Mouse (Mus musculus): ENCODE data around the gene Eva1c.
A peak's percentile ranks its signal among the peaks of the same experiment; 100 is the strongest.

Gene Eva1c

DNA sequence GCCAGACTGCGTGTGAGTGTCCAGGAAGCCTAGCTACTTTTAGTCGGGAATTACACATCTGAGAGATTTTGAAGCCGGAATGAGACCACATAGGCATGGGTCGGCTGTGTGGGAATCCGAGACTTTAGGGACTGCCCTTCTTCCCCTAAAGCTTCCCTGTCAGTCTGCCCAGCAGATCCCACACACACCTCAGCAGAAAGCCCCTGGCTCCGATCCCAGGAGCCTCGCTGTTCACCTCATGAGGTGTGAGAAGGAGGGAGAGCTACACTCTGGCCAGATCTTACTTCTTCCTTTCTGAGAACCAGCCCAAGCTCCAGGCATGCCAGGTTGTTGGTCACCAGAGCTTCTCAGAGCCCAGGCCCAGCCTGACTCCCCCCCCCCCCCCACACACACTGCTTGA is 38.2 kb downstream of the Eva1c start:
- no peak for DNase-seq (ENCODE audit: low read depth, low spot score)

GRCm38 (mm10) chr16:90865652-90866051 is 39.1 kb downstream of the Eva1c start:
- DNase-seq (ENCODE audit: low read depth, low spot score) = no peak

DNA sequence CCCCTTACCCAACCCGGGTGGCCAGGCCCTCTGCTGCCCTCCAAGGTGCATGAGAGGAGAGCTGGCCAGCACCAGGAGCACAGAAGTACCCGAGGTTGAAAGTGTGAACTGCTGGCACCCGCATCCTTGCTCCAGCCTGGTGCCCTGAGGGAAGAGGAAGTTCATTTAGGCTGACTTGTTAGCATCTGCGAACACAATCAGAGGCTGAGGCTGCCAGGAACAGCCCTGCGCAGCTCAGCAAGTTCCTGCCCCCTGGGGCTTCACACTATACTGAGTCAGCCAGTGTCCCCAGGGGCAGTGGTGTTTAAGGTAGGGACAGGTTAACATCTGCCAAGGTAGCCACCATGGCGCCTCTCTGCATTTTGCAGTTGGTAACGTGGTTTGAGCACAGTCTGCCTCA is 41.6 kb downstream of the Eva1c start:
- DNase-seq (ENCODE audit: low read depth, low spot score) = peak; percentile 62

DNA sequence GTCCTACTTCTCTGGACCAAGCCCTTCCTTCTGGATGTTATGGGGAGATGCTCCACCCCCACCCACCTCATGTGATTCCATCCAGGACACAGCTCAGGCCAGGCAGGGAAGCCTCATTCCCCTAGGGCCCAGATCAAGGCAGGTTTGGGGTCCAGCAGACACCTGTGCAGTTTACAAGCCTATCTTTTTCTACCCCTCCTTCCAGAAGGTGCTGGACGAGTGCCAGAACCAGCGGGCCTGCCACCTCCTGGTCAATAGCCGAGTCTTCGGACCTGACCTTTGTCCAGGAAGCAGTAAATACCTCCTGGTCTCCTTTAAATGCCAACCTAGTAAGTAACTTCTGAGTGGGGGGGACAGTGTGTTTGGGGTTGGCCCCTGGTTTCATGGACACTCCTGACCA is 42.8 kb downstream of the Eva1c start:
- no peak for DNase-seq (ENCODE audit: low read depth, low spot score)

GRCm38 (mm10) chr16:90872936-90873335 is 46.4 kb downstream of the Eva1c start:
- no peak for DNase-seq (ENCODE audit: low read depth, low spot score)

DNA sequence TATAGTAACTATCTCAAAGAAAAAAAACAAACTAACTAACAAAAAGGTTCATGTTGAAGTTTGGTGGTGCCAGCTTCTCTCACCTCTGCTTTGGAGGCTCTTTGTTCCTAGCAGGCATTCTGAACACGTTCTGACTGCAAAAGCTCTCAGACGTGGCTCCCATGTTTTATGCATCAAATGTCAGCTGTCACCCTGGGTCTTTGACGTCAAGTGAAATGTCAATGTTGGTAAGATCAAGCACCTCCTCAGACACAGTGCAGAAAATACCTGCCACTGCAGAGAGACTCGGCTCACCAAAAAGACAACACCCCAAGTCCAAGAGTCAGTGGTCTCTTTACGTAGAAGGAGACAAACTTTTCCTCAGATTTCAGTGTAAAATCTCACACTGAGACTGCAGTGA is 48.0 kb downstream of the Eva1c start:
- no peak for DNase-seq (ENCODE audit: low read depth, low spot score)

- peak; percentile 88 for DNase-seq (ENCODE audit: low read depth, low spot score)
Observed at GRCm38 (mm10) chr16:90878135-90878860, 51.8 kb downstream of the Eva1c start.

DNA sequence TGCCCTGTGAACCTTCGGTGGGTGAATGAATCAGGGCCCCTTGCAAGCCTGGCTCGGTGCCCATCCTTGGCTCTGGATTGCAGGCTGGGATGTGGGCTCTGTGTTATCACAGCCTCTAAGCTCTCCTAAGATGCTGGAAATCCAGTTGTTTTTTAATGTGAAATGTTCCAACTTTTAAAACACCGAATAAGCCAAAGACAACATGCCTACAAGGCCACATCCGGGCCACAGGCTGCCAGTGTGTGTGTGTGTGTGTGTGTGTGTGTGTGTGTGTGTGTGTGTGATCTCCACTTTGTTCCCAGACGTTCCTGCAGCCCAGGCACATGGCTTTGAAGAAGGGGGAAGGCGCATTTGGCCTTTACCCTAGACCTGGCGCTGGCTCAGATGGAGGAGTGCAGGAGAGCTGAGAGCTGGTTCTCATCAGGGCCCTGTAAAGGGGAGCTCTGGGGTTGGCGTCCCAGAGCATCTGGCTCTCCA is 56.0 kb downstream of the Eva1c start:
- DNase-seq (ENCODE audit: low read depth, low spot score) = no peak

DNA sequence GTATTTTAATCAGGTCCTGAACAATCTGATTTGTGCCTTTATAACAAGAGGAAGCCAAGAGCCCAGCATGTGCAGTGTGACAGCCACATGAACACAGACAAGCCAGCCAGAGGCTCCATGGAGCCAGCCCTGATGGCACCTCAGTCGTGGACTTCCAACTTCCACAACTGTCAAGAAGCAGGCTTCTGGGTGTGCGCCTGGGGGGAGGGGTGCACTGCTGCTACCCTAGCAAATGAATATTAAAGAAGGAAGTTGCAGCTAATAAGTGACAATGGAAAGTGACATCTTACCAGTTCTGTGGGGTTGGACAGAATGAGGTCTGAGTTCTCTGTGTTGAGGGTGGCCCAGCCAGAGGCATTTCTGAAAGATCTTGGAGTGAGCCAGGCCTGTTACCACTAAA is 58.8 kb downstream of the Eva1c start:
- no peak for DNase-seq (ENCODE audit: low read depth, low spot score)

DNA sequence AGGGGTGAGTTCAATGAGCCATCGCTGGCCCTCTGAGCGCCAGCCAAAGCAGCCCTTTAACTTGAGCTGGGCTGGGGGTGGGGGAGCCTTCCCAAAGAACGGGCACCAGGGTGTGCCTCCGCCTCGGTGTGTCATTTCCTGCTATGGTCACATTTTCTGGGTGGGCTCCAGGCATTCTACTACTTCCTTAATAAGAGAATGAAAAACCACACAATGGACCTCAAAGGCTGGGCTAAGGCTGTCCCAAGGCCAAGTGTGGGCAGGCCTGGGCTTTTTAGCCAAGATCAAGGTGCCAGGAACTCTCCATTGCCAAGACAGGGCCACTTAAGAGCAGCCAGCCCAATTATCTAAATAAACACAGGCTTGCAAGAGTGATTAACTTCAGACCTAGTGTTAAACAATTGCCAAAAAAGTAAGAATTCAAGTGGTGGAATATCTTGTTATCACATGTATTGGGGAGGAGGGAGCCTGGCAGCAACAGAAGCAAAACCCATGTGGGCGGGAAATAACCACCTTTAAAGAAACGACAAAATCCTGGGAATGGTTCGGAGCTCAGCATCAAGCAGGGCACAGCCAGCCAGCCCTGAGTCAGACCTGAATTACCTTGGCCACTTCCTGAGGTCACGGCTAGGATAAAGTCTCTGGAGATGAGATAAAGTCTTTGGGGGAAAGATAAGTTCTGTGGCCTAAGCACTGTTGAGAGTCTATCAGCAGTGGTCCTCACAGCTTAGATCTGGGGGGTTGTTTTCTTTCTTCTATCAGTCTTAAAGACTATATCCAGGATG is 59.5 kb downstream of the Eva1c start:
- DNase-seq (ENCODE audit: low read depth, low spot score) = no peak

DNA sequence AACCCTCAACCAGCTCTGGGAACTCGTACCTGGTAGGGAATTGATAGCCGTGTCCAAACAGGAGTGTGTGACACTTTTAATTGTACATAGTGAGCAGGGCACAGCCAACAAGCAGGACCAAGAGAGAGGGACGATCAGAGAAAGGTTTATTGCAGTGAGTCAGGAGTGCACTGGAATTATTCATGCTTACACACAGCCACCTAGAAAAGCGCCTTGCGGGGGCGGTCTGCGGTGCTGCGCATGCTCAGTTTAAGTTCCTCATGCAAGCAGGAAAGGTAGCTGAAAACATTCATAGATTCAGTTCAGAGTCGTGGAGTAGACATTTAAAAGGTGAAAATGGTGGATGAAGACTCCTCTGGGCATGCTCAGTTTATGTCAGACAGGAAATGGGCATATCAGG is 64.2 kb downstream of the Eva1c start:
- peak; percentile 33 for DNase-seq (ENCODE audit: low read depth, low spot score)

DNA sequence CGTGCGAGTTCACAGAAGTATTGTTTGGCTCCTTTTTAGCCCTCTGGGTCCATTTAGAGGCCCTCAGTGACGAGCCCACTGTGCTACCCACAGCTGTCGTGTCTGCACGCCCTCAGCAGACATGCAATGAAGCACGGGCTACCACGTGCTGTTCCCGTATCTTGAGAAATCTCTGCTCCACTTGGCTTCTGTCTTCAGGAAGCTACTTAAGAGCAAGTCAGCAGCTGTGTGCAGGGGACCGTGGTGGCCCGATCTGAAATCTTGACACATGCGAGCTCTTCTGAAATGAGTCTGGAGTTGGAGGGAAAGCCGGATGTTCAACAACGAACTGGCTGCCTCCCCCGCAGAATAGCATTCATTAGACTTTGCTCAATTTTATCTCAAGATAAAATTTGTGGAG is 65.1 kb downstream of the Eva1c start:
- no peak for DNase-seq (ENCODE audit: low read depth, low spot score)

DNA sequence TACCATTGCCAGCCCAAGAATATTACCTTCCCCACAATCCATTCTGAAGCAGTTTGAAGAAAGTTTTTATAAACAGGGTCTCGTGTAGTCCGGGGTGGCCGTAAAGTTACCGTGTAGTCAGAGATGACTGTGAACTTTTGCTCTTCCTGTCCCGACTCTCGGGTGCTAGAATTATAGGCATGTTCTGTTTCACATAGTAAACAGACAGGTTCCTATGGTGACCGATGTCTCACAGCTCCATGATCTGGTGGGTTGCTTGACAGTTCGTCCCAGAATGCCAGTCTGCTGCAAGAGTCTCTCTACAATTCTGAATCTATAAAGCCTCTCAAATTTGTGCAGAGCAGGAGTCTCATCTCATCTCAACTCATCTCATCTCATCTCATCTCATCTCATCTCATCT is 65.6 kb downstream of the Eva1c start:
- no peak for DNase-seq (ENCODE audit: low read depth, low spot score)

- no peak for DNase-seq (ENCODE audit: low read depth, low spot score)
Observed at GRCm38 (mm10) chr16:90893019-90893418, 66.5 kb downstream of the Eva1c start.

DNA sequence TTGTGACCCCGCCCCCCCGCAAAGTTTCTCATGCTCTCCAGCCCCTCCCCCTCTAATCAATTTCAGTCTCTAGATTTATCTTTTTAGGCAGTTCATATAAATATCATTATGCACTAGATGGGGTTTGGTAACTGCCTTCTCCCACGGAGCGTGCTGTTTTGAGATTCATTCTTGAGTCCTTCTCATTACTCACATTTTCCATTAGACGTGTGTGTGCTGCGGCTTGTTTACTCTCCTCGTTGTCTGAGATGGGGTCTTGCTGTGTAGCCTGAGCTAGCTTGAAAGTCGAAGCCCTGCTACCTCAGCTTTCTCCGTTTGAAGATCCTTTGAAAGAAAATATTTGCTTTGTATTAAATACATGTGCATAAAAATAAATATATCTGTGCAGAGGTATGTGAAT is 67.3 kb downstream of the Eva1c start:
- no peak for DNase-seq (ENCODE audit: low read depth, low spot score)

DNA sequence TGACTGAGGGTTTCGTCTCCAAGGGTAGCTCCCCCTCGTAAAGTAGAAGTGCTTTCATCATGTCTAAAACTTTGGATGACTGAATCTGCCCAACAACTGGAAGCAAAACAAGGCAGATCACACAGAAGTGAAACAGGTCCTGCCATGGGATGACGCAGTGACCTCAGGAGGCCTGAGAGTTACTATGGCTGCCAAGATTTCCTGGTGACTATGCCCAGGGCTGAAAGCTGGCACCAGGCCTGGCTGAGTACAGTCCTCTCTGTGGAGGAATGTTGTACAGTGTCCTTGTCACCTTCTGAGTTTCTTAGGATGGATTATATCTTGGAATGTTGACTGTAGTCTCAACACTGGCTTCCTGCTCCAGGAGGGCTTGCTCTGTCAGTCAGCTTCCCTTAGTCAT is 71.1 kb downstream of the Eva1c start:
- DNase-seq (ENCODE audit: low read depth, low spot score) = no peak

DNA sequence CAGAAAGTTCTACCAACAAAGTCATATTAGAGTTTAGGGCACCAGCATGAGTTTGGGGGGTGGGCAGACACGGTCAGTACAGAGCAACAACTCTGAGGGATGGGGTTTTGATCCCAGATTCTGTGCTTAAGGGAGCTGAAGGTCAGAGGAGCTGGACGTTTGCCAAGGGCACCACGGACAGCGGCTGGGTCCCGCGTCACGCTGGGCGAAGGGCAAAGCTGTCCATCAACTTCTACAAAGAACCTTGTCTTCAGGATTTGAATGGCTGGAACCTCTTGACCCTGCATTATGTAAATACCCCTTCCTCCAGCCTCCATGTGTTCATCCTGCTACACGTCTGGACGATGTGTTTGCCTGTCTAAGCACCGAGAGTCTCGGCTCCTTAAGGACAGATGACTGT is 73.0 kb downstream of the Eva1c start:
- DNase-seq (ENCODE audit: low read depth, low spot score) = no peak

DNA sequence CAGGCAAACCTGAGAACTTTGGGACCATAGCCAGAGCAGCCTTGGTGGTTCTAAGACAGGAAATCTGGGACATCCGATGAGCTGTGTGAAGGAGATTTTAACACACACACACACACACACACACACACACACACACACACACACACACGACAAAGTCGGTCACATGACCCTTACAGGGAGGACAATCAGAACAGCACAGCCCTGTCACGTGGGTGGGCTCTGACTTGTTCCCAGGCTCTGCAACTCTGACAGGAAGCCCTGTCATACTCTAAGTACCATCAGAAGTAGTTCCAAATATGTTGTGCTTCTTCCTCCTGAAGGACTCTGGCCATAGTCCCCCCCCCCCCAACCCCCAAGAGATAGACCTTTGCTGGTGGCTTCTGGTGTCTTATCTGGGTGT is 74.8 kb downstream of the Eva1c start:
- no peak for DNase-seq (ENCODE audit: low read depth, low spot score)

- peak; percentile 90 for DNase-seq (ENCODE audit: low read depth, low spot score)
Observed at GRCm38 (mm10) chr16:90903300-90903699, 76.8 kb downstream of the Eva1c start.

DNA sequence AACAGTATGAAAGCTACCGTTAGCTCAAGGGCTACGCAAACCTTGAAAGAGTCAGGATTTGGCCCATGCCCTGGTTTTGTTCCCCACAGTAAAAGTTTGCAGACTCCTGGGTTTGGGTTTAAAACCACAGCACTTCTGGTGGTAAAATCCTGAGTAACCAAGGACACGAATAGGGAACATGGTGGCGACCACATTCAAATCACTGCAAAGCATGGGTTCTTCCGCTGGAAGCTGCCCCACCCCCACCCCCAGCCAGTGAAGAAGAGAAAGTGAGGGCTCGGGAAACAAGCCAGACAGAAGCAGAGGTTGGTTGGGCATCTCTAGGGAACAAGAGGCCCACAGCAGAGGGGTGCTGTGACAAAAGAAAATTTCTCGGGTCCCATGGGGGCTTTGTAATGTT is 80.7 kb downstream of the Eva1c start:
- DNase-seq (ENCODE audit: low read depth, low spot score) = no peak

DNA sequence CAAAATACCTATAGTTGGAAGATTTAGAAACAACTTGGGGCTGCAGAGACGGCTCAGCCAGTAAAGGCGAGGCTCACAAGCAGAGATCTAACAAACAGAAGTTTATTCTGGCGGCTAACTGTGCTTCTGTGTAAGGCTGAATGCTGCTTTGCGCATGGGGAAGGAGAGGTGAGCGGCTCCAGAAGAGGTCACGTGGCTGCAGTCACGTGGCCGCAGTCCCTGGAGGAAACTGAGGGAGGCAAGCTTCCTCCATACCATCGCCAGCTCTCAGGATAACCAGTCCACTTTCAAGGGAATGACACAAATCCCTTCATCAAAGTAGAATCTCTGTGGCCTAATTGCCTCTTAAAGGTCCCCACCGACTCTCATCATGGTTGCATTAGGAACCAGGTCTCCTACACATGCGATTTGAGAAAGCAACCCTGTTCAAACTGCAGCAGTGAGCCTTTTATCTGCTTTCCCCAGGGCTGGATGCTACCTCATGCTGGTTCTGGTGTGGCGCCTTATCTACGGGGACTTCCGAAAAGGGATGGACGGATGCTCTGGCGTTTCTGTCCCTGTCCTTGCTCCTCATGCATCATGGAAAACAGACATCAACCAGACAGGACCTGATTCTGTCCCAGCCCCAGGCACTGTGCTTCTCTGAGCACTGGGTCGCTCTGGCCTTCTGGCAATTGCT is 84.5 kb downstream of the Eva1c start:
- DNase-seq (ENCODE audit: low read depth, low spot score) = peak; percentile 78

DNA sequence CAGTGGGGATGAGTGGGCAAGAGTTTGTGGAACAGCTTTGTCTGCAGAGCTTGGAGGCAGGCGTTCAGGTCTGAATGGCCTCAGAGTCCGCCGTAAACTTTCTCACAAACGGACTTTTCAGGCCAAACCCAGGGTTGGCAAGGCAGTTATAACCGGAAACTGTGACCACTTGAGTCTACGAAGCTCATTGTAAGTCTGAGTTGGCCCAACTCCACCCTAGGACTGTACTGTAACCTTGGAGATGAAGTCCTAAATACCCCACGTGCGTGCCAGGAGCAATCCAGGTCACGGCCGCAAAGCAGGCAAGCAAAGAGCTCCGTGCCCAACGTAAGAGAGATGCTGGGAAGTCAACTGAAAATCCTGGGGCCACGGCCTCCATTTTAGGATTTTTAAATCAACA is 85.2 kb downstream of the Eva1c start:
- DNase-seq (ENCODE audit: low read depth, low spot score) = peak; percentile 67

GRCm38 (mm10) chr16:90916040-90916481 is 89.5 kb downstream of the Eva1c start:
- no peak for DNase-seq (ENCODE audit: low read depth, low spot score)
